Mouse (Mus musculus) neural tube, embryonic 10.5 days (tissue): ENCODE measurements around the gene Ajm1.
"Not testable (repeated sequence)": the region's sequence is repeated elsewhere in the genome, so short reads cannot be mapped to it uniquely, and the experiment has no call there.

Experiments
- DNase-seq: peaks from one replicate; pipeline ENCODE4 v3.0.0-alpha.2; 2017; ENCODE audit warnings: low spot score; ENCODE audit errors: extremely low spot score

The Ajm1 gene

GRCm38 (mm10) chr2:25568473-25569019, 13.0 kb downstream of the Ajm1 start:
- DNase-seq: no peak

GRCm38 (mm10) chr2:25566558-25566957, 15.0 kb downstream of the Ajm1 start:
- no peak for DNase-seq

DNA sequence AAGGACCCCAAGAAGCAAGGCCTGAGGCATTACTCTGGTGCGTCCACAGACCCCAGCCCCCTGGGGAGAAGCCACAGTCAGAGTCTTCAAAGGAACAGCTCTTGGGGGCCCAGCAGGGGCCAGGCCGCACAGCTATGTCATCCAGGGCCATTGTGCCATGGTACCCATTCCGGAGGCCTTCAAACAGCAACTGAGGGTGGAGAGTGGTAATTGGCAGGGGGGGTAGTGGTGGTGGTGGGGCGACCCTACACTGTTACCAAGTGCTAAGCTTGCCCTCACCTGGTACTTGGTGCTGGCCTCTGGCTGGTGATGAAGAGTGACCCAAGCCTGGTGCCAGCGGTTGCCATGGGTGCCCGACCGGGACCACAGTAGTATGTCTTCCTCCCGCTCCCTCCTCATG, 15.8 kb downstream of the Ajm1 start:
- no peak for DNase-seq

GRCm38 (mm10) chr2:25561946-25562345, 19.6 kb downstream of the Ajm1 start:
- DNase-seq: no peak

DNA sequence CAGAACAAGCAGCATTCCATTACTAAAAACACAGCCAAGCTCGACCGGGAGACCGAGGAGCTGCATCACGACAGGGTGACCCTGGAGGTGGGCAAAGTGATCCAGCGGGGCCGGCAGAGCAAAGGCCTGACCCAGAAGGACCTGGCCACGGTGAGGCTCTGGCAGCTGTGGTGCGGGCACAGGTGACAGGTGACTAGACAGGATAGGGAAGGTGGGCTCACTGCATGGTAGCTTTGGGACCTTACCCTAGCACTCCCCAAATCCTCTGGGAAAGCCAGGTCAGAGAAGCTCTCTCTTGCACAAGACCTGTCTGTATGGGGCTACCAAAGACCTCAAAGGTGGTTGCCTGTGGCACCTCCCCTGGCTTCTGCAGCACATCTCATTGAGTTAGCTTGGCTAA, 21.0 kb downstream of the Ajm1 start:
- DNase-seq: no peak

- DNase-seq: no peak
Observed at GRCm38 (mm10) chr2:25558774-25559173, 22.8 kb downstream of the Ajm1 start.

DNA sequence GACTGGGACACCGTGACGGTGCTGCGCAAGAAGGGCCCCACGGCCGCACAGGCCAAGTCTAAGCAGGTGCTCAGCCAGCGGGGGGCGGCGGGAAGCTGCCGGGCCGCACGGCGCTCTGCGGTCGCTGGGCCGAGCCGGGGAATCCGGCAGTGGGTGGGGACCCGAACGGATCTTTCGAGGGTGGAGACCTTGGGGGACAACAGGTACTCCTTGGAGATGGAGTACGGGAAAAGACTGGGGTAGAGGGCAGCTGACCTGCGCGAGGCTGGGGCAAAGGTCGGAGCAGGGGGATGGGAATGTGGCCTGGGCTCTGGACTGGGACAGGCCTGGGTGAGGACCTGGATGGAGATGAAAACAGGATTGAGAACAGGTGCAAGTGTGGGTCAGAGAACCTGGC, 23.6 kb downstream of the Ajm1 start:
- no peak for DNase-seq

DNA sequence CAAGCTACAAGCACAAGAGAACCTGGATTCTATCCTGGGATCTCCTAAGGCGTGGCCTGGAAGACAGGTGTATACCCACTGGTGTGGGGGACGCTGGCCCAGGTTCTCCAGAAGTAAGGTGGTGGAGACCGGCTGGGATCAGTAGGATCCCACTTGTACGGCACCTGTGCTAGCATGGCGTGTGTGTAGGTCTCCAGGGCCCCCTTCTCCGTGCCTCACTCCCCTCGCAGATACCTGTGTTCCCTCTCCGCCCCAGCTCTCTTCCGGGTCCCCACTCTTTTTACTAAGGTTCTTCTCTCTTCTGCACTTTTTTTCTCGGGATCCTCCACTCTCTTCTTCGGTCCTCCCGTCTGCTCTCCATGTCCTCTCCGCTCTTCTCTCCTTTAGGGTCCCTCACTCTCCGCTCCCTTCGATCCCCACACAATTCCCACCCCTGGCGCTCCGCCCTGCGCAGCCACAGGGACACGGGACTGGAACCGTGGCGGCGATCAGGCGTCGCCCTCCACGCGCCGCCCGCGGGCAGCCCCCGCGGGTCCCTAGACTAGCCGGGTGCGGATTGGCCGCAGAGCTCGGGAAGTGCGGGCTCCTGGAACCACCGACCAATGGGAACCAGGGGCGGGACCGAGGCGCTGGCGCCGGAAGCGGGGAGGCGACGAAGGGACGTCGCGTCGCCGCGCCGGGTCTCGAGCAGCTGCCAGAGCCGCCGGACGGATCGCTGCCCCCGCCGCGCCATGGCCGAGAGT, 24.2 kb downstream of the Ajm1 start, which contains the start of gene Edf1:
Gene Edf1, plus strand, starts transcription at position 627 of the 743 bp plus-strand sequence.
- DNase-seq: peak; percentile 92

DNA sequence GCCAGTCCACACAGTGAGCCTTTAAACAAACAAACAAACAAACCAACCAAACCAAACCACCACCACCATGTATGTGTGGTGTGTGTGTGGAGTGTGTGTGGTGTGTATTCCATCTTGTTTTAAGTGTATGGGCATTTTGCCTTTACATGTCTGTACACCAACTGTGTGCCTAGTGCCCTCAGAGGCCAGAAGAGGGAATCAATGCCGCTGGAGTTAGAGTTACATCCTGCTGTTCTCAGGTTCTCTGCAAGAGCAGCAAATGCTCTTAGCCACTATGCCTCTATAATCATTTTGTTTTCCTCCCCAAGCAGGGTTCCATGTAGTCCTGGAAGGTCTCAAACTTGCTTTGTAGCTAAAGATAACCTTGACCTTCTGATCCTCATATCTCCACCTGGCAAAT, 25.3 kb downstream of the Ajm1 start:
- no peak for DNase-seq

DNA sequence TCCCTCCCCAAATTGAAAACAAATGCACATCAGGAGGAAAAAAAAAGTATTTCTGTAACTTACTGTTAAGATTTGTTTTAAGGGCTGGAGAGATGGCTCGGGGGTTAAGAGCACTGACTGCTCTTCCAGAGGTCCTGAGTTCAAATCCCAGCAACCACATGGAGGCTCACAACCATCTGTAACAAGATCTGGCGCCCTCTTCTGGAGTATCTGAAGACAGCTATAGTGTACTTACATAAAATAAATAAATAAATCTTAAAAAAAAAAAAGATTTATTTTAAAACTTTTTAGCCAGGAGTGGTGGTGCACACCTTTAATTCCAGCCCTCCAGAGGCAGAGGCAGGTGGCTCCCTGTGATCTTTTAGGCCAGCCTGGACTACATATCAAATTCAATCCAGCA, 26.1 kb downstream of the Ajm1 start:
- not testable (repeated sequence) for DNase-seq

DNA sequence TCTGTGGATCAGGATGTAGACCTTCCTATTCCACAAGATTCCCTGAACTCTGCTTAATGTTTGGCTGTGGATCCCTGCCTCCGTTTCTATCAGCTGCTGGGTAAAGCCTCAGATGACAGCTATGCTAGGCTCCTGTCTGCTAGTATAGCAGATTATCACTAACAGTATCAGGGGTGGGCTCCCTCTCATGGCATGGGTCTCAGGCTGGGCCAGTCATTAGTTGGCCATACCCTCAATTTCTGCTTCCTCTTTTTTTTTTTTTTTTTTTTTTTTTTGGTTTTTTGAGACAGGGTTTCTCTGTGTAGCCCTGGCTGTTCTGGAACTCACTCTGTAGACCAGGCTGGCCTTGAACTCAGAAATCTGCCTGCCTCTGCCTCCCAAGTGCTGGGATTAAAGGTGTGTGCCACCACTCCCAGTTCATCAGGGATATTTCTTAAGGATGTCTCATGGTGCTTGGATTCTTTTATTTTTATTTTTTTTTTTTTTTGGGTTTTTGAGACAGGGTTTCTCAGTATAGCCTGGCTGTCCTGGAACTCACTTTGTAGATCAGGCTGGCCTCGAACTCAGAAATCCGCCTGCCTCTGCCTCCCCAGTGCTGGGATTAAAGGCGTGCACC, 28.3 kb downstream of the Ajm1 start:
- not testable (repeated sequence) for DNase-seq

GRCm38 (mm10) chr2:25551186-25551585, 30.4 kb downstream of the Ajm1 start:
- DNase-seq: no peak

- no peak for DNase-seq
Observed at GRCm38 (mm10) chr2:25549021-25549991, 32.3 kb downstream of the Ajm1 start.

DNA sequence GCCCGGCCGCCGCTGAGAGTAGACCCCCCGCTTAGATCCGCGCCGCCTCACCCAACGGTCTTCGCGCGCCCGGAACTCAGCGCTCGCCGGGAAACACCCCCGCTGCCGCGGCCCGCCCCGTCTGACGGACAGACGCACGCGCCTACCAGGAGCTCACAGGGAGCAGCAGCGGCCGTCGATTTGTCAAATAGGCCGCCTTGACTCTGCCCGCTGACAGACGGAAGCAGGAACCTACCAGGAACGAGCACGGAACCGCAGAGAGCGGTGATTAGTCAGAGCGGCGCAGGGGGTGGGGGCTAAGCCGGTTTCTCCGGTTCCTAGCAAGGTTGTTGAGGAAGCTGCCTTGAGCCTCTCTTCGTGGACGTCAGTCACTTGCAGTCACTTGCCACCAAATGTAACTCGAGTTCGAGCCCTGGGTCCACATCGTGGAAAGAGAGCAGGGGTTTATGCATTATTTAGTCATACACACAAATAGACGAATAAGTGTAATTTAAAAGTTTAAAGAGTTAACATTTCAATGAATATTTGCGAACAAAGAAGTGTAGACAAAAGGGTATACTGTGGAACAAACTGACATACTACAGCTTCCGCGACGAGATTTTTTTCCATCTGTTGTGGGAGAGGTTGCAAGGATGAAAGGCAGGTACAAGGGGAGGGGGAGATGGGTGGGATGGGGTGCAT, 34.6 kb downstream of the Ajm1 start, which contains the start of gene Traf2:
Gene Traf2, minus strand, starts transcription at position 130 of the 681 bp plus-strand sequence.
- peak; percentile 96 for DNase-seq

DNA sequence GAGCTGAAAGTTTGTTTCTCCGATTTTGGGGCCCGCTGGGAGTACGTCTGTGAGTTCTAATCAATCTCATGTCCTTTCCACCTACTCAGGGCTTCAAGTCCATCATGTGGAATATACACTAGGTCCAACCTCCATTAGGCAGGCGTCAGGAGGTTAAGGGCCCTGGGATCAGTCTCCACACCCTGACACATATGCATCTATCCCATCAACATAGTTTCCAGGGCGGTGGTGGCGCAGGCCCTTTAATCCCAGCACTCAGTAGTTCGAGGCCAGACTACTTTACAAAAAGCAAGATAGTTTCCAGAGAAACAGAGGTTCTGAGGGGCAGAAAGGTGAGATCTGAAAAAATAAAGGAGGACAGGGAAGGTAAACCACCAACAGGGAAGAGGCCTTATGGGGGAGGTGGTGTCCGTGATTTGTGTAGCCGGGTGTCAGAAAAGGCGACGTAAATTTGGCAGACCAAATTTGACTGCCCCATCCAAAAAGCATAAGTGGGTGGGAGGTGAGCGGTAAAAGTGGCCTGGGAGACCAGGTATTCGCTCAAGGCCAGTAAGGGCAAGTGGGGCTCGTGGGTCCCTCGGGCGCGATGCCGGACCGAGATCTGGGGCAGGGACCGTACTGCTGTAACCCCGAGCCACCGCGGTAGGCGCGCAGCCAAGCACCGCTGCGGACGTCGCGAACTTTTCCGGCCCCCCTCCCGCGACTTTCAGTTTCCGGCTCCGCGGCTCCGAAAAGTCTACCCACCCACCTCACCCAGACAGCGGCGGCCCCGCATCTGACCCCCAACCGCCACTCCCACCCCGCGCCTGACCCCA, 35.4 kb downstream of the Ajm1 start:
- no peak for DNase-seq

DNA sequence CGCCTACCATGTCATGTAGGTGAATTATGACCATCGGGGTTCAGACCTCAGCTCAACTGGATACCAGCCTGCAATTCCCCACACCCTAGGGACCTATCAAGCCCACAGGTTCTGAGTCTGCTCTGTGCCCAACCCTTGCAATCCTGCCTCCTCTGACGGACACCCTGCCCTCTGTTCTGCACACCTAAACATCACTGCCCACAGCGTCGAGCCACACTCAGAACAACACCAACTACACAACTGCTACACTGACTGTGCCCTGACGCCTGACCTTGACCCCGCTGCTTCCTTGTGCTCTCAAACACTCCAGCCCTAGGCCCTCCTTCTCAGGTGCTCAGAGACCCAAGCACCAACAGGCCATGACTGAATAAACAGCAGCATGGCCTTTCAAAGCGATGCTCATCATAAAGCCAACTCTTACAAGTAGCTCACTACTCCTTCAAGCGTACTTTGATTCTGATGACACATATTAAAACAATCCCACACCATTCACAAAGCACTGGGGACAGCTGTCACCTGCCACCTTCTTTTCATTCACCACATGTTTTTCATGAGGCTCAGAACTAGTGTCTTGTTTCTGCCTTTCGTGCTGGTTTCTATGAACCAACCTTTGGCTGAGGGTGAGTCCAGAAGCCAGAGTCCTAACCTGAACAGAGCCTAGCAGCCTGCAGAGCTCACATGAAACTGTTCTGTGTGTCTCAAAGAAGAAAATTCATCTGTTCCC, 39.8 kb downstream of the Ajm1 start:
- no peak for DNase-seq

- no peak for DNase-seq
Observed at GRCm38 (mm10) chr2:25540541-25540948, 41.0 kb downstream of the Ajm1 start.

DNA sequence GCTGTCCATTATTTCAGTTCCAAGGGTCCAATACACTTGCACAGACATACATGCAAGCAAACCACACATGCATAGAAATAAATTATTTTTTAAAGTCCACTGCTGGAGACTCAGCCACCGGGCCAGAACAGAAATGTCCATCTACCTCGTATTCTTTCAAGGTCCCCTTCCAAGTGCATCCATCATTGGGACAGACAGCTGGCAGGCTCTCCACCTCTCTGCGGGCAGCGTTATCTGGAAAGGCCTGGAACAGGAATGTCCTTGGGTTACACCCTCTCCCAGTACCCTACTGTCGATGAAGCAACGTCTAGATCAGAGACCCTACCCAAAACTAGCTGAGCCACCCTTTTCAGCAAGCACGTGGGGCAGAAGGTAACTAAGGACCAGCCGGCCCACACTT, 45.0 kb downstream of the Ajm1 start:
- no peak for DNase-seq

DNA sequence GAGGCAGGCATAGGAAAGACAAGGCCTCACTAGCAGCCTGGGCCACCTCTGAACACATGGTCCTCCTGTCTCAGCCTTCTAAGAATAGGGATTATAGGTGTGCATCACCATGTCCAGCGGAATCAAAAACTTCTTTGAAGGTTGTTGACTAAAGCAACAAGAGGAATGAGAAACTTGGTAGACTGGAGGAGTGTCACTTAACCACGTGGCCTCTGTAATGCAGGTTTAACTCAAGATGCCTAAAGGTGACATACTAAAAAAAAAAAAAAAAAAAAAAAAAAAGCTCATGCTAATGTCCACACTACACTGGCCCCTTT, 46.7 kb downstream of the Ajm1 start:
- DNase-seq: no peak
